Mouse (Mus musculus): ENCODE data around the gene Gm10260.

DNA sequence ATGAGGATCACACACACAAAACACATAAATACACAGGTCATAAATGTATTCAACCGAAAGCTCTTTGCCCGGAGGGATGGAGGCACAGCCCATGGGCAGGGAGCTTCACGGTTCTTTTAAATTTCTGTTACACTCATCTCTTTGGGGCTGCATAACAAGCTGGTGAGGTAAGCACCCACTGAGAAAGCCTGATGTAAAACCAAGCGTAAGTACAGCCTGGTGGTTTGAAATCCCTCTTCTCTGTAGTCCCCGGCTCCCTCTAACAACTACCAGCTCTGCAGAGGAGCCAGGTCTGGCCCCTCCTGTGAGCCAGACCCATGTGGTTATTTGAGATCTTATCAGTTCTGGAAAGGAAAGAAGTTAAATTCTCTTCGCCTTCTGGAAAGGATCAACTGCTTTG is 31.2 kb upstream of the Gm10260 start:
- TF ChIP-seq CTCF (IDR thresholded peaks at IDR 0.05; ENCODE audit: low read depth, low read length) = no peak
- no peak for TF ChIP-seq POLR2A (IDR thresholded peaks at IDR 0.05; ENCODE audit: insufficient read depth, low read length)
- no peak for TF ChIP-seq EP300 (IDR thresholded peaks at IDR 0.05; ENCODE audit: insufficient read depth, low read depth, low read length)

Measured in ES-Bruce4 (cell line).